Mouse (Mus musculus) granulocyte monocyte progenitor cell, adult 5-6 weeks (primary cell): ENCODE results near the gene Tfap4. TPM values are rescaled to one million over a fixed set of nuclear protein-coding genes. Genes with fewer than 3 reads are reported as not detected.

ENCODE experiments used
- total RNA-seq, 2 experiments: library from RNA; stranded (forward) in 1 of 2; stranded (reverse) in 1 of 2; fragments of 200-712, 200-1000 nt in 1 of 2; fragments of >200 nt in 1 of 2; fragmentation: Nextera tagmentation in 1 of 2; gene quantifications; 2 replicates each; pipeline ENCODE4 v1.2.3; 2014 to 2017

The Tfap4 gene
- total RNA-seq, 2 experiments from 2014 or later = 46.6 to 47.6 TPM

Other genes with a start within 250 kb of the Tfap4 start
- 1.5 and 2.9 TPM in 2 replicates for gene Adcy9, start 139.4 kb downstream of the Tfap4 start, total RNA-seq (2014; fragmentation: Nextera tagmentation)
- gene Adcy9, start 139.4 kb downstream of the Tfap4 start, total RNA-seq (2017) = 2.5 and 4.7 TPM in 2 replicates
- gene Srl, start 18.0 kb downstream of the Tfap4 start, total RNA-seq (2014; fragmentation: Nextera tagmentation) = 16.1 and 16.3 TPM in 2 replicates
- 8.2 and 29.9 TPM in 2 replicates for gene Srl, start 18.0 kb downstream of the Tfap4 start, total RNA-seq (2017)
- gene Glis2, start 34.9 kb upstream of the Tfap4 start, total RNA-seq (2014; fragmentation: Nextera tagmentation) = 2.1 and 2.8 TPM in 2 replicates
- gene Glis2, start 34.9 kb upstream of the Tfap4 start, total RNA-seq (2017) = 0.39 TPM in 1 of 2 replicates, not detected in the other
- 42.3 and 113 TPM in 2 replicates for gene Pam16, start 65.1 kb upstream of the Tfap4 start, total RNA-seq (2014; fragmentation: Nextera tagmentation)
- gene Pam16, start 65.1 kb upstream of the Tfap4 start, total RNA-seq (2017) = 45.2 and 50.0 TPM in 2 replicates
- gene Vasn, start 80.1 kb upstream of the Tfap4 start, total RNA-seq (2014; fragmentation: Nextera tagmentation) = not detected in 2 replicates
- gene Vasn, start 80.1 kb upstream of the Tfap4 start, total RNA-seq (2017) = 0.67 TPM in 1 of 2 replicates, not detected in the other
- gene Dnaja3, start 80.1 kb upstream of the Tfap4 start, total RNA-seq (2014; fragmentation: Nextera tagmentation) = 41.9 and 45.8 TPM in 2 replicates
- 60.9 and 66.4 TPM in 2 replicates for gene Dnaja3, start 80.1 kb upstream of the Tfap4 start, total RNA-seq (2017)
- 115 and 187 TPM in 2 replicates for gene Coro7, start 119.9 kb upstream of the Tfap4 start, total RNA-seq (2014; fragmentation: Nextera tagmentation)
- 39.8 and 58.1 TPM in 2 replicates for gene Coro7, start 119.9 kb upstream of the Tfap4 start, total RNA-seq (2017)
- gene Nmral1, start 159.5 kb upstream of the Tfap4 start, total RNA-seq (2014; fragmentation: Nextera tagmentation) = 50.8 and 61.6 TPM in 2 replicates
- 75.7 and 82.9 TPM in 2 replicates for gene Nmral1, start 159.5 kb upstream of the Tfap4 start, total RNA-seq (2017)
- gene Hmox2, start 166.5 kb upstream of the Tfap4 start, total RNA-seq (2014; fragmentation: Nextera tagmentation) = 70.2 and 73.0 TPM in 2 replicates
- 77.2 and 95.9 TPM in 2 replicates for gene Hmox2, start 166.5 kb upstream of the Tfap4 start, total RNA-seq (2017)
- 22.2 and 26.0 TPM in 2 replicates for gene Cdip1, start 230.4 kb upstream of the Tfap4 start, total RNA-seq (2014; fragmentation: Nextera tagmentation)
- gene Cdip1, start 230.4 kb upstream of the Tfap4 start, total RNA-seq (2017) = 11.4 and 13.1 TPM in 2 replicates